Mouse (Mus musculus) midbrain, embryonic 16.5 days (tissue): ENCODE data around the gene Spi1. TPM values are rescaled to one million over a fixed set of nuclear protein-coding genes. Genes with fewer than 3 reads are reported as not detected.

ENCODE experiments used
- ATAC-seq: fragments of 200-750 bp; cut with Nextera tagmentation; 2 replicates; pipeline ENCODE4 v1.8.0; 2017; ENCODE audit warnings: moderate TSS enrichment
- H3K27ac ChIP-seq: fragments of 300-500 bp; sonication (generic); 2 replicates; pipeline ENCODE4 v1.5.1; 2014; ENCODE audit warnings: mild to moderate bottlenecking, low read length, mixed read lengths
- H3K27me3 ChIP-seq: fragments of 300-500 bp; sonication (generic); 2 replicates; pipeline ENCODE4 v1.6.1; 2014; ENCODE audit warnings: low read depth, low read length, mixed read lengths; ENCODE audit not compliant: control insufficient read depth, insufficient read depth
- H3K36me3 ChIP-seq: fragments of 300-500 bp; sonication (generic); 2 replicates; pipeline ENCODE4 v1.6.1; 2014; ENCODE audit warnings: mild to moderate bottlenecking, low read length, moderate library complexity, mixed read lengths; ENCODE audit not compliant: control insufficient read depth, insufficient read depth
- H3K4me1 ChIP-seq: fragments of 300-500 bp; sonication (generic); 2 replicates; pipeline ENCODE4 v1.6.1; 2014; ENCODE audit warnings: mild to moderate bottlenecking, low read length, mixed read lengths; ENCODE audit not compliant: control insufficient read depth, insufficient read depth
- H3K4me2 ChIP-seq: fragments of 300-500 bp; sonication (generic); 2 replicates; pipeline ENCODE4 v1.6.1; 2014; ENCODE audit warnings: mild to moderate bottlenecking, low read length, mixed read lengths
- H3K4me3 ChIP-seq: fragments of 300-500 bp; sonication (generic); 2 replicates; pipeline ENCODE4 v1.5.1; 2014; ENCODE audit warnings: low read depth, mild to moderate bottlenecking, low read length, moderate library complexity, mixed read lengths
- H3K9ac ChIP-seq: fragments of 300-500 bp; sonication (generic); 2 replicates; pipeline ENCODE4 v1.6.1; 2014; ENCODE audit warnings: low read depth, low read length, mixed read lengths
- H3K9me3 ChIP-seq: fragments of 300-500 bp; sonication (generic); replicated peaks from 2 replicates; pipeline ENCODE4 v1.6.1; 2014; ENCODE audit warnings: mild to moderate bottlenecking, low read length, mixed read lengths; ENCODE audit not compliant: control insufficient read depth, poor library complexity, severe bottlenecking
- WGBS: fragments of 180-500 bp; shearing (Covaris S2); extraction: QIAGEN DNeasy Blood & Tissue Kit; methylation state at CpG from one replicate; pipeline ENCODE4 v1.1.7; 2014; 5-methylcytosine and 5-hydroxymethylcytosine counted together
- polyA plus RNA-seq: library from polyadenylated mRNA; unstranded; fragments of >200 nt; fragmentation: Nextera tagmentation; extraction: Ambion mirVana; gene quantifications from 2 replicates; pipeline ENCODE4 v1.2.1, GENCODE M21; 2015

Gene Spi1
- polyA plus RNA-seq, 1 experiment from 2014 or later = 2.8 TPM

DNA sequence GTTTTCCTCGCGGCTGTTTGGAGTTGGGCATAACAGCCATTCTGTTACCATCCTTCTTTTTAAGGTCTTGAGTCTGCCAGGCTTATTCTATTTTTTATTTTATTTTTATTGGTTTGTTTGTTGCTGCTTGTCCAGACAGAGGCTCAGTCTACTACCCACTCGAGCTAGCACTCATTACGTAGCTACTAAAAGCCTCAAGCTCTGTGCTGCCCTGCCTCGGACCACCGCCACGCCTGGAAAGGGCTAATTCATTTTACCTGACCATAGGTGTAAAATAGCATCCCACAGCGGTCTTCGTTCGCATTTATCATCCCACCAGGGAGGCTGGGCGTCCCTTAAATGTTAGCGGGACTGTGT, 4.3 kb upstream of the Spi1 start:
- Histone ChIP-seq H3K4me2 (peak overlapping the region; percentile 86), H3K36me3 (no peaks in the 10 kb centered on the region), H3K27ac (no peak overlapping the region), H3K4me3 (peak overlapping the region; percentile 52), H3K9ac (peak overlapping the region; percentile 80), H3K27me3 (no peaks in the 10 kb centered on the region), H3K9me3 (no peaks in the 10 kb centered on the region), H3K4me1 (0 out of 2 replicates have a peak, but pooled peaks cover 5% of the 10 kb centered on the region)
- ATAC-seq = peak; percentile 66; the same call in 1 of the 2 replicates
- 13% methylated on average over 12 of the region's 12 CpGs for WGBS

DNA sequence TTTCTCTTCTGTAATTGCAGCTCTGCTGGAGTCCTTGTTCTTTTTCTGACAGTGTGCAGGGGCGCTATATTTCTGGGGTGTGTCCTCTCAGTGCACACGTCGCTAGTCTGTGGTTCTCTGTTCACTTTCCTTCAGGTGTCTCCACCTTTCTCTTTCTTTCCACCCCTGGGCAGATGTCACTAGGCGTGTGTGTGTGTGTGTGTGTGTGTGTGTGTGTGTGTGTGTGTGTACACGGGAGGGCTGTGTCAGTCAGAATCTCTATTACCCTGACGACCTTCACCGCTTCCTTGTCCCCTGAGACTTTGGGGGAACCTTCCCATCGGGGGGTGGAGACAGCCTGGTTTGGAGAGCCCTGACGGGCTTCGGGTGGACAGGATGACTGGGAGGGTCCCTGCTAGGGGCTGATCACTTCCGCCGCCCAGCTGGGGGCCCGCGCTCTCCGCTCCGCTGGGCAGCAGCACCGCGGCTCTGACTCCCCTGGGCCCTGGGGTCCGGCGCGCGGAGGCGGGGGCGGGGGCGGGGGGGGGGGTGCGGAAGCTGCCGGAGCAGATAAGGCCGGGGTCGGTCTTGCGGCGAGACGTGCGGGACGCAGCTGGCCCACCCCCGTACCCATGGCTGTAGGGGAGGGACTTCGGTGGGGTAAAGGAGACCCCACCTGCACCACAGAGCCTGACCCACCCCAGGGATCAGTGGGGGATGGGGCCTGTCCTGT, 3.7 kb upstream of the Spi1 start:
- 0 out of 2 replicates have a peak, but pooled peaks cover 5% of the 10 kb centered on the region for H3K4me1 ChIP-seq
- under 1% methylated on average over 27 of the region's 36 CpGs for WGBS
- no peaks in the 10 kb centered on the region for H3K9me3 ChIP-seq
- no peaks in the 10 kb centered on the region for H3K36me3 ChIP-seq
- H3K9ac ChIP-seq = peak overlapping the region; percentile 80
- H3K27me3 ChIP-seq = no peaks in the 10 kb centered on the region
- H3K4me2 ChIP-seq = peak overlapping the region; percentile 86
- peak; percentile 78 for ATAC-seq
- peak overlapping the region; percentile 52 for H3K4me3 ChIP-seq
- H3K27ac ChIP-seq = peak overlapping the region; percentile 47; the same call in 1 of the 2 replicates

DNA sequence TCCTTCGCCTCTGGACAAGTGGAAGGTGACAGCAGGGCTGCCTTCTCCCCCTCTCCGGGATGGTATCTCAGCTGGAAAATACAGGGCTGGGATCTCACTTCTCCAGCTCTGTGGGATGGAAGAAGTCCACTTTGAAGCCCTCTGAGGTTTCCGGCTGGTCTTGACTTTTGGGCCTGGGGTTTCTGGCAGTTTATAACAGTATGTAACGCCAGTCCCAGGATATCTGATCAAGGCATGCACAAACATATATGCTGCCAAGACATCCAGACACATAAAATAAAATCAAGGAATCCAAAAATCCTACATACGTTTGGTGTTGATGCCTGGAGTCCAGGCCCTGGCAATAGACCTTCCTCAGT, 3.2 kb upstream of the Spi1 start:
- H3K4me1 ChIP-seq = 0 out of 2 replicates have a peak, but pooled peaks cover 5% of the 10 kb centered on the region
- H3K27ac ChIP-seq = no peak overlapping the region; the same call in 1 of the 2 replicates
- no peaks in the 10 kb centered on the region for H3K36me3 ChIP-seq
- no peak for ATAC-seq
- peak overlapping the region; percentile 80 for H3K9ac ChIP-seq
- H3K4me2 ChIP-seq = peak overlapping the region; percentile 86
- no peaks in the 10 kb centered on the region for H3K27me3 ChIP-seq
- H3K9me3 ChIP-seq = no peaks in the 10 kb centered on the region
- H3K4me3 ChIP-seq = peak overlapping the region; percentile 52
- WGBS = 30% methylated on average over 5 of the region's 5 CpGs

DNA sequence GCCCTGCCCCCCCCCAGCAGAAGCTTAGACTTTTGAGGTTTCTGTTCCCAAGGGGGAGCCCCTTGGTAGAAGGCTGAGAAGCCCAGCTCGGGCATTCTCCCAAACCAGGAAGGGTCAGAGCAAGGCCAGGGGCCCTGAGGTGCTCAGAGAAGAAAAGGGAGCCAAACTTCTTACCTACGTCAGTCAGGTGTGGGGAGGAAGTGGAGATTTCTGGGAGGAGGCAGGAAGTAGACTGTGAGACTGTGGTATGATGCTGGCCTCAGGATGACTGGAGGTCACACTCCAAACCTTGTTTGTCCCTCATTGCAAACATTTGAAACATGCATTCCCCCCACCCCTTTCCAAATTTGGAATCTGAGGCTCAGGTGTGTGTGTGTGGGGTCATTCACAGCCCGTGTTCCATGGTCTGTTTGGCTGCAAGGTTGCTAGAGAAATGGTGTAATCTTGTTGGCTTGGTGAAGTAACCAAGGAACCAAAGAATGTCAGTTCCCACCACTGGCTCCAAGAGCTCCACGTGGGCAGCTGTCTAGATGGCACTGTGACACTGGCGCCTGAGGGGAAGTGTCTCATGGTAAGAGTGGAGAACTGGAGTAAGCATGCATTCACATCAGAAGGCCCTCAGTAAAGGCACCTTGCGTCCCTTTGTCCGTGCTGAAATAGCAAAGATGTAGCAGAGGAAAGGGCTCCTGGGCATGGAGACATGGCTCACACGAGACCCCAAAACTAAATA, 1.2 kb upstream of the Spi1 start:
- WGBS = 83% methylated on average over 8 of the region's 8 CpGs
- H3K36me3 ChIP-seq = no peaks in the 10 kb centered on the region
- no peak for ATAC-seq
- H3K27ac ChIP-seq = no peak overlapping the region
- H3K4me3 ChIP-seq = no peak overlapping the region
- 0 out of 2 replicates have a peak, but pooled peaks cover 5% of the 10 kb centered on the region for H3K4me1 ChIP-seq
- no peak overlapping the region for H3K4me2 ChIP-seq
- no peaks in the 10 kb centered on the region for H3K27me3 ChIP-seq
- no peak overlapping the region for H3K9ac ChIP-seq
- H3K9me3 ChIP-seq = no peaks in the 10 kb centered on the region

DNA sequence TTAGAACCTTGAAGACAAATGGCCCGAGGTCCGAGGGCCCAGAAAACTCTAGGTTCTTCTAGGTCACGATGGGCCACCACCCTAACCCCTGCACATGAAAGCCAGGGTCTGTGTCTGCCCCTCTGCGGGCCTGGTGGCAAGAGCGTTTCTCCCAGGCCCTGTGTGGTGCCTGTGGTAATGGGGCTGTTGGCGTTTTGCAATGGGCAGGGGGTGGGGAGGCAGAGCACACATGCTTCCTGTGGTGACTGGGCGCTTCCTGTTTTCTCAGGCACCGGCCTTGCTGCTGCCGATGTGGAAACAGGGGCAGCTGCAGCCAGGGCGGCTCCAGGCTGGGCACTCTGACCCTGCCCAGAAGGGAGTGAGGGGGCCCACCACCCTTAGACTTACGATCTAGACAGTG, 654 bp downstream of the Spi1 start:
- Histone ChIP-seq H3K9ac (0 out of 2 replicates have a peak overlapping the region, but pooled peaks have one; percentile 3), H3K27me3 (no peaks in the 10 kb centered on the region), H3K27ac (no peak overlapping the region), H3K4me2 (no peak overlapping the region), H3K36me3 (no peaks in the 10 kb centered on the region), H3K4me3 (no peak overlapping the region), H3K9me3 (no peaks in the 10 kb centered on the region), H3K4me1 (0 out of 2 replicates have a peak, but pooled peaks cover 5% of the 10 kb centered on the region)
- ATAC-seq = no peak
- 78% methylated on average over 11 of the region's 11 CpGs for WGBS

DNA sequence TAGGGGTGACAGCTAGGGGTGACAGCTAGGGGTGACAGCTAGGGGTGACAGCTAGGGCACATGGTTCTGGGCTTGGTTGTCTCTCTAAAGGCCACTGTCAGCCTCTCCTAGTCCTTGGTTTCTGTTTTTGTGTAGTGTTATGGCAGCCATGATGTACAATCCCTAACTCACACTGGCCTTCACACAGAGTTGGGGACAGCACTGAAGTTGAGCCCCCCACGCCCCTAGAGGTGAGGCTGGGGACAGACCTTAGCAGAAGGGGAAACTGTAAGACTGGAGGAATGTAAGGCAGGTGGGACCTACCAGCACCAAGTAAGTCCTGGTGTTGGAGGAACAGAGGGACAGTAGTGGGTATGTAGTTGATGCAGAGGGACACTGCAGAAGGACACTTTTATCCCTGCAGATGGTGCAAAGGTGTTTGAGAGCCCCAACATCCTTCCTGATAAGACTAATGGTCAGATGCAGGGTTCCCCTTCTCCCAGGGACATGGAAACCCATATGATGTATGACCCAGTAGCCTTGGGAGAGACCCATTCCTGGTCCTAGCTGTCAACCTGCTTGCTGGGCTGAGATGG, 1.3 kb downstream of the Spi1 start:
- 26% methylated on average over 1 of the region's 1 CpGs for WGBS
- H3K4me2 ChIP-seq = no peak overlapping the region
- H3K9me3 ChIP-seq = no peaks in the 10 kb centered on the region
- H3K36me3 ChIP-seq = no peaks in the 10 kb centered on the region
- H3K4me1 ChIP-seq = 0 out of 2 replicates have a peak, but pooled peaks cover 5% of the 10 kb centered on the region
- ATAC-seq = no peak
- no peak overlapping the region for H3K9ac ChIP-seq
- H3K27me3 ChIP-seq = no peaks in the 10 kb centered on the region
- no peak overlapping the region for H3K27ac ChIP-seq
- no peak overlapping the region for H3K4me3 ChIP-seq

DNA sequence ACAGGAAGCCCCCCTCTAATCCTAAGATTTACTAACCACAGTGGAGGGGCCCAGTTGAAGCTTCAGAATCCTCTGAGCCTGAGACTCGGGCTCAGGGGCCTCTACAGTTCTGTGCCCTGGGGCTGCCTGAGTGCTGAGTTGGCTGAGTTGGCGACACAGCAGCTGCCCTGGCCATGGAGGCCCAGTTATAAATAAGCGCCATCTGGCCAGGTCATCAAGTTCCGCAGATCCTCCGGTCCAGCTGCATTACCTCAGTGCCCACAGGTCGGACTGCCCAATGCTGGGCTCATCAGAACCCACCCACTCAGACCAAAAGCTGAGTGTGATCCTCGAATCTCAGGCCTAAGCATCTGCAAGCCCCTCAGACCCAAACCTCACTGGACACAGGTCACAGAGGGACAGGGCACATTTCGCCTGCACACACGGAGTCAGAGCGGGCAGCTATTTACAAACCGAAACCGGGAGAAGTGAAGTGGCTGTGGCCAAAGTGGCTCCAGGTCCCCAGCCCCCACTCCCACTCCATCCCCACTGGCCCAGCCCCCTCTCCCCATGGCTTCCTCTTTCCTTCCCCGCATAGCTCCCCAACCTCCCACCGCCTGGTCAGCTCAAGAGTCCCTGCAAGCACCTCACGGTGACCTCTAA, 2.1 kb downstream of the Spi1 start:
- WGBS = 84% methylated on average over 15 of the region's 15 CpGs
- Histone ChIP-seq H3K36me3 (no peaks in the 10 kb centered on the region), H3K27ac (no peak overlapping the region), H3K4me3 (no peak overlapping the region), H3K4me2 (no peak overlapping the region), H3K4me1 (no peaks in the 10 kb centered on the region), H3K27me3 (no peaks in the 10 kb centered on the region), H3K9me3 (no peaks in the 10 kb centered on the region), H3K9ac (no peak overlapping the region)
- no peak for ATAC-seq

DNA sequence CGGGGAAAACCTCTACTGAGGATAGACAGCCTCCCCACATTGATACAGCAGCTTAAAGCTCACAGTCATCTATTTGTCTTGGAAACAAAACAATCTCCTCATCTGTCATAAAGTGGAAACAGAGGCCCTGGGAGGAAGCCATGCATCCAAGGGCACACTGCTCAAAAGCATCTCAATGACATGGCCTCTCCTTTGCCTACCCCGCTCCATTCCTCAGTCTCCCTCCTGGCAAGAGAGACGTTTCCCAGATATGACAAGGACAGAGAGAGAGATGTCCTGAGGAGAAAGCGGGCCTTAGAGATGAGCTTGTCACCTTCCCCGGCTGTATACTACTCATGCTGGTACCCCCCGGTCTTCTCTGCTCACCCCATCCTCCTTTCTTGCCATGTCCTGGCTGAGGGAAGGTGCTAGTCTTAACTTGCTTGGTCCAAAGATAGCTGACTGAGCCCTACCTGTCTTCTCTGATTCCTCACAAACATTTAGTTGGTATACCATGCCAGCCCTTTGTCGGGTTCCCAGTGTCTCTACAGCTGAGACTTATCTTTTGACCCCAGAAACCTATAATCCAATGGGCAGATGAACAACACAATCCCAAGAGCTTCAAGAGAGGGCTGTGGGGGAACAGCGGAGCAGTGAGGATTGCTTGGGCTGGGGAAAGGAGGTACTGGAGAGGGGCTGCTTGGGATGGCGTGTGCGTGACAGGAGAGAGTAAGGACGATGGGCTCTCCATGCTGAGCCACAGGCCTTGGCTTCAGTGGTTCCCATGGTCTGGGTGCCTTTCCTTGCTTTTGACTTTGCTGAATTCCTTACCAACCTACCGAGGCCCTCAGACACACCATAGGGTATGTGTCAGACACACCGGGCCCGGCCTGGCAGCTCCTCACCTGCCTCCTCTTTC, 3.6 kb downstream of the Spi1 start:
- WGBS = 87% methylated on average over 14 of the region's 14 CpGs
- Histone ChIP-seq H3K9me3 (no peaks in the 10 kb centered on the region), H3K27me3 (no peaks in the 10 kb centered on the region), H3K27ac (no peak overlapping the region), H3K36me3 (no peaks in the 10 kb centered on the region), H3K4me3 (no peak overlapping the region), H3K9ac (no peak overlapping the region), H3K4me1 (no peaks in the 10 kb centered on the region), H3K4me2 (no peak overlapping the region)
- ATAC-seq = no peak
